1 mouse cellular context compared by ENCODE assay signal in the genomic region with DNA sequence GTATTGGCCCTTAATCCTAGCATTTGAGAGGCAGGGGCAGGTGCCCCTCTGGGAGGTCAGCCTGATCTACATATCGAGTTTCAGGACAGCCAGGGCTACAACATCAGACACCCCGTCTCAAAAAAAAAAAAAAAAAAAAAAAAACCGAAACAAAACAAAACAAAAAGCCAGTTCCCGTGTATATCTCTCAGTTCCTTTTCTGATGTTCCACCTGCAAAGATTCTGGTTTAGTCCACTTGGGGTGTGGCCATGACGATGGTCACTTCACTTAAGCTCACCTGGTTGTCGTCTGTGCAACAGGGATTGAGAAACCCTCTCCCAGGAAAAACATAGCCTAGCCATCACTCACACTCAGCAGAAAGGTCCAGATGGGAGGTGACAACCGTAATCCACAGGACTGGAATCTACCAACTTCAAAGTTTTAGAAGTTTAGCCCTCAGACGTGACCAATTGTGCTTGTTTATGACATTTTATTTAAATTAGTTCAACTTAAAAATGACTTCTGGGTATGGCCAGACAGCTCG.
A peak's percentile ranks its signal among the peaks of the same experiment; 100 is the strongest.
TF ChIP-seq lines count a peak whose summit lies in the region.

No protein-coding gene starts in this region.

TF ChIP-seq in CH12.LX, 34 proteins besides CTCF, POLR2A, EP300 and RAD21 (continued from another document):
- TF ChIP-seq MAZ (IDR thresholded peaks at IDR 0.05; ENCODE audit: low read depth, low read length) (no peak), IRF4 (IDR thresholded peaks at IDR 0.05; ENCODE audit: low read depth, low read length) (peak; percentile 84; the same call in 1 of the 2 replicates), MAFK (IDR thresholded peaks at IDR 0.05; ENCODE audit: insufficient replicate concordance, low read length) (no peak), KAT2A (IDR thresholded peaks at IDR 0.05; ENCODE audit: insufficient replicate concordance, low read length) (no peak), MXI1 (IDR thresholded peaks at IDR 0.05; ENCODE audit: low read depth, low read length) (no peak), NELFE (IDR thresholded peaks at IDR 0.05; ENCODE audit: low read depth, low read length) (no peak), TCF12 (IDR thresholded peaks at IDR 0.05; ENCODE audit: low read depth, low read length) (peak; percentile 85), JUND (conservative IDR thresholded peaks at IDR 0.05; ENCODE audit: low read depth, low read length) (no peak), SMC3 (IDR thresholded peaks at IDR 0.05; ENCODE audit: low read depth, low read length) (no peak), PAX5 (IDR thresholded peaks at IDR 0.05; ENCODE audit: low read length) (no peak), ZMIZ1 (IDR thresholded peaks at IDR 0.05; ENCODE audit: low read depth, low read length) (no peak), MYC (IDR thresholded peaks at IDR 0.05; ENCODE audit: low read depth, low read length) (0 out of 2 replicates have a peak, but pooled peaks have one; percentile 21), HCFC1 (IDR thresholded peaks at IDR 0.05; ENCODE audit: low read depth, low read length) (no peak), CHD2 (IDR thresholded peaks at IDR 0.05; ENCODE audit: low read length) (no peak), ZC3H11A (IDR thresholded peaks at IDR 0.05; ENCODE audit: low read depth, low read length) (no peak), JUN (IDR thresholded peaks at IDR 0.05; ENCODE audit: insufficient read depth, low read depth, low read length) (no peak), BHLHE40 (IDR thresholded peaks at IDR 0.05; ENCODE audit: low read depth, low read length) (peak; percentile 46; the same call in 1 of the 2 replicates), ETS1 (conservative IDR thresholded peaks at IDR 0.05; ENCODE audit: low read depth, low read length) (0 out of 2 replicates have a peak, but pooled peaks have one; percentile 34), E2F4 (IDR thresholded peaks at IDR 0.05; ENCODE audit: insufficient replicate concordance, low read depth, low read length) (no peak), ZKSCAN1 (IDR thresholded peaks at IDR 0.05; ENCODE audit: borderline replicate concordance, low read depth, low read length) (no peak), RCOR1 (conservative IDR thresholded peaks at IDR 0.05; ENCODE audit: low read depth, low read length) (no peak), USF1 (IDR thresholded peaks at IDR 0.05; ENCODE audit: low read depth, low read length) (no peak), UBTF (IDR thresholded peaks at IDR 0.05; ENCODE audit: low read depth, low read length) (no peak), NRF1 (IDR thresholded peaks at IDR 0.05; ENCODE audit: low read depth, low read length) (no peak), TBP (conservative IDR thresholded peaks at IDR 0.05; ENCODE audit: low read depth, low read length) (no peak), MEF2A (IDR thresholded peaks at IDR 0.05; ENCODE audit: borderline replicate concordance, low read depth, low read length) (no peak; the same call in 1 of the 2 replicates), SIN3A (IDR thresholded peaks at IDR 0.05; ENCODE audit: low read length) (no peak), CHD1 (IDR thresholded peaks at IDR 0.05; ENCODE audit: low read depth, low read length) (no peak)
